In the genomic region with DNA sequence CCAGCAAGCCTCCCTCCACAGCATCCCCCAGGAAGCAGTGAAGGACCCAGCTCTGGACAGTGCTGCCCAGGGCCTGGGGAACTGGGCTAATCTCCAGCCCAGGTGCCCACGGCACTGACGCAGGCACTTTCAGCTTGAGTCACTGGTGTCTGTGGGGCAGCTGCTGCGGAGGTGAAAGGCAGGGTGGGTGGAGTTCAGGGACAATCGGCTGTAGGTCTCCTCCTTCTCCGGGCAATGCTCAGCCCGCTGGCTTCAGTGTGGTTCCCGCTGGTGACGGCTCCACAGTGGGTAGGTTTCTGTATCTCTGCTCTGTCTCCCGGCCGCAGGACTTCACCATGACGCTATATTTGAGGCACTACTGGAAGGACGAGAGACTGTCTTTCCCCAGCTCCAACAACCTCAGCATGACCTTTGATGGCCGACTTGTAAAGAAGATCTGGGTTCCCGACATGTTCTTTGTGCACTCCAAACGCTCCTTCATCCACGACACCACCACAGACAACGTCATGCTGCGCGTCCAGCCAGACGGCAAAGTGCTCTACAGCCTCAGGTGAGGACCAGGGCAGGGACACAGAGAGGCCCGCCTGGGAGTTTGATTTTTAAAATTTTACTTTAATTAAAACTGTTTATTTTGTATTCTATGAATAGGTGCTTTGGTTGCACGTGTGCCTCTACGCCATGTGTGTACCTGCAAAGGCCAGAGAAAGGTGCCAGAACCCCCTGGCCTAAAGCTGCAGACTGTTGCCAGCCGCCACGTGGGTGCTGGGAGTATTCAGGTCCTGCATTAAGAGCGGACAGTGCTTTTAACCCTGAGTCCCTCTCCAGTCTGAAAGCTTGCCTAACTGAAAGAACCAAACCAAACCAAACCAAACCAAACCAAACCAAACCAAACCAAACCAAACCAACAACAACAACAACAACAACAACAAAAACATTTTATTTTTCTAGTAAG, we compare ENCODE assay signal across 25 mouse cellular contexts. TPM values are rescaled to one million over a fixed set of nuclear protein-coding genes. Genes with fewer than 3 reads are reported as not detected.
"Had no signal": no experiment of that assay in that cellular context is flagged by ENCODE, and none has a peak within 500 bp of the region (broad histone marks: within the 10 kb centered on the region; RNA-seq: fewer than 3 reads in every experiment).

No protein-coding gene starts in this region.

- H3K9ac ChIP-seq: lung, embryonic 14.5 days; midbrain, embryonic 13.5 days; midbrain, embryonic 15.5 days; neural tube, embryonic 13.5 days; neural tube, embryonic 15.5 days had no signal

- H3K4me3 ChIP-seq: megakaryocyte, embryonic 14.5 days; midbrain, embryonic 13.5 days; midbrain, embryonic 15.5 days; myocyte; neural tube, embryonic 13.5 days; neural tube, embryonic 15.5 days had no signal

- H3K27ac ChIP-seq: macrophage; midbrain, embryonic 13.5 days; midbrain, embryonic 15.5 days; neural tube, embryonic 13.5 days; neural tube, embryonic 15.5 days had no signal

- H3K4me1 ChIP-seq: megakaryocyte, embryonic 14.5 days; neural tube, embryonic 13.5 days had no signal

- H3K4me2 ChIP-seq: lung, embryonic 14.5 days; midbrain, embryonic 11.5 days; midbrain, embryonic 13.5 days; midbrain, embryonic 15.5 days; neural tube, embryonic 13.5 days; neural tube, embryonic 15.5 days had no signal

- H3K27me3 ChIP-seq: midbrain, embryonic 13.5 days; midbrain, embryonic 15.5 days; neural tube, embryonic 13.5 days; neural tube, embryonic 15.5 days had no signal

- H3K9me3 ChIP-seq: megakaryocyte, embryonic 14.5 days; midbrain, embryonic 13.5 days; midbrain, embryonic 15.5 days; neural tube, embryonic 13.5 days; neural tube, embryonic 15.5 days had no signal

- H3K36me3 ChIP-seq: midbrain, embryonic 13.5 days; midbrain, embryonic 15.5 days; neural tube, embryonic 13.5 days; neural tube, embryonic 15.5 days had no signal

- ATAC-seq: midbrain, embryonic 13.5 days; midbrain, embryonic 15.5 days had no signal

- DNase-seq: lung, adult 18-20 months; lung, embryonic 14.5 days; lung, postnatal 10 days; retina, postnatal 1 day; right cerebral cortex, adult 18-20 months; right cerebral cortex, postnatal 25 days; right cerebral cortex, postnatal 4 days; spleen, adult 18-20 months; thymus, adult 18-20 months; thymus, postnatal 14 days; thymus, postnatal 36 days had no signal

RNA-seq across cellular contexts. Expression of a gene that starts 20.0 kb away (rescaled TPM):
- total RNA-seq: megakaryocyte progenitor cell, adult 5-6 weeks had no signal
- polyA plus RNA-seq: lung, embryonic 14.5 days; lung, embryonic 16.5 days; macrophage; myocyte; neural tube, embryonic 11.5 days; stomach, embryonic 14.5 days; stomach, embryonic 16.5 days; thymus, postnatal 0 days had no signal

RNA-seq across cellular contexts. Expression of a gene that starts 37.2 kb away (rescaled TPM):
- polyA plus RNA-seq: macrophage, myocyte had no signal

RNA-seq across cellular contexts. Expression of a gene that starts 56.4 kb away (rescaled TPM):
- total RNA-seq: megakaryocyte progenitor cell, adult 5-6 weeks had no signal
- polyA plus RNA-seq: macrophage, myocyte had no signal
